Mouse (Mus musculus): ENCODE results near the gene Zfp599. TPM values are rescaled to one million over a fixed set of nuclear protein-coding genes. Genes with fewer than 3 reads are reported as not detected.

Gene Zfp599
- total and polyA plus RNA-seq, 3 experiments, result 2.1 to 2.3 (median 2.2) TPM

DNA sequence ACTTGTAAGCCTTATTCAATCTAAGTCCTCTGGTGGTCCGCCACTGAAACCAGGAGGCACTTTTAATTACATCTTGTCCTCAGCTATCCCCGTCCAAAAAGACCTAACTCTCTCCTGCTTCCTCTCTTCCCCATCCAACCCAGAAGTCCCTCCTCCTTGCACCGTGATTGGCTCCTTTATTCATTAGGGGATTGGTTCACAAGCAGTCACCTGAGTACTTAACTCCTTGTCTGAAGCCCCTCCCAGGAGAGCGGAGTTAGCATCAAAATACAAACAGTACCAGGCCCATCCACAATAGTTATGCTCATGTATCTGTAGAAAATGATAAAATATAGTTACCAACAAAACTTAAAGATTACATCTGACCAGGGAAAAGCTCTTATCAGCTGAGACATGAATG lies 19.7 kb downstream of the Zfp599 start:
- Histone ChIP-seq H3K9ac (ENCODE audit: insufficient read depth, low read depth) (no peak overlapping the region), H3K4me3 (replicated peaks in 1 of 3; ENCODE audit: low read depth in 2 of 3, low read length in 2 of 3, poor library complexity in 1 of 3) (no peak overlapping the region), H3K9me3 (replicated peaks; ENCODE audit: low read length) (peaks cover 16% of the 10 kb centered on the region), H3K27ac (ENCODE audit: insufficient read depth, low read depth) (no peak overlapping the region), H3K27me3 (replicated peaks) (no peaks in the 10 kb centered on the region), H3K79me2 (replicated peaks; ENCODE audit: control insufficient read depth, extremely low read depth, insufficient read depth, poor library complexity, severe bottlenecking) (0 out of 2 replicates have a peak, but pooled peaks cover 3% of the 10 kb centered on the region), H3K4me1 (ENCODE audit: control insufficient read depth in 1 of 2, insufficient read depth in 2 of 2) (no peaks in the 10 kb centered on the region), H3K36me3 (replicated peaks in 1 of 2; ENCODE audit: control insufficient read depth in 1 of 2, insufficient read depth in 1 of 2, low read length in 1 of 2) (peaks cover 51 to 86% of the 10 kb centered on the region in 2 experiments), H3K4me2 (ENCODE audit: insufficient read depth, low read depth, poor library complexity, severe bottlenecking) (no peak overlapping the region)
- in situ Hi-C loops (cut with MboI; ENCODE audit: low pct_ligation_motif_present, low pct_unique_long_range_greater_than_20kb, low sequenced_read_pairs) (no loop called here), dilution Hi-C loops (cut with MboI; ENCODE audit: extremely low pct_ligation_motif_present, extremely low pct_unique_long_range_greater_than_20kb, low sequenced_read_pairs) (no loop called here)
- TF ChIP-seq MAFK (IDR thresholded peaks at IDR 0.05; ENCODE audit: insufficient replicate concordance, low read length) (no peak), ZNF384 (IDR thresholded peaks at IDR 0.05; ENCODE audit: low read depth, low read length) (no peak), MAX (IDR thresholded peaks at IDR 0.05; ENCODE audit: low read length) (no peak), PAX5 (IDR thresholded peaks at IDR 0.05; ENCODE audit: low read length) (no peak), MXI1 (IDR thresholded peaks at IDR 0.05; ENCODE audit: low read depth, low read length) (no peak), MYC (IDR thresholded peaks at IDR 0.05; ENCODE audit: low read depth, low read length) (no peak), KAT2A (IDR thresholded peaks at IDR 0.05; ENCODE audit: insufficient replicate concordance, low read length) (no peak), ZKSCAN1 (IDR thresholded peaks at IDR 0.05; ENCODE audit: borderline replicate concordance, low read depth, low read length) (no peak), SMC3 (IDR thresholded peaks at IDR 0.05; ENCODE audit: low read depth, low read length) (no peak), ELF1 (IDR thresholded peaks at IDR 0.05; ENCODE audit: low read depth, low read length) (no peak), IRF4 (IDR thresholded peaks at IDR 0.05; ENCODE audit: low read depth, low read length) (no peak), GABPA (IDR thresholded peaks at IDR 0.05; ENCODE audit: insufficient replicate concordance, low read depth, low read length) (no peak), ZC3H11A (IDR thresholded peaks at IDR 0.05; ENCODE audit: low read depth, low read length) (no peak), BHLHE40 (IDR thresholded peaks at IDR 0.05; ENCODE audit: low read depth, low read length) (no peak), UBTF (IDR thresholded peaks at IDR 0.05; ENCODE audit: low read depth, low read length) (no peak)
- no peak for DNase-seq (ENCODE audit: extremely low read depth)

DNA sequence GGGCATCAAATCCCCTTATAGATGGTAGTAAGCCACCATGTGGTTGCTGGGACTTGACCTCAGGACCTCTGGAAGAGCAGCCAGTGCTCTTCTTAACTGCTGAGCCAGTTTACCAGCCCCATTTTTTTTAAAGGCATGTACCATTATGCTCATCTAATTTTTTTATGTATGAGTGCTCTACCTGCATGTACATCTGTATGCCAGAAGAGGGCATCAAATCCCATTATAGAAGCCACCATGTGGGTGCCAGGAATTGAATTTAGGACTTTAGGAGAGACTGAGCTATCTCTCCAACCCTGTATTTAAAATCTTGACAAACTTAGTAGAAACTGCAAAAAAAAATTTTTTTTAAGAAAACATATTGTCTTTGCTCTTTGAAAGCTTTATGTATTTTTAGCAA lies 29.1 kb downstream of the Zfp599 start:
- dilution Hi-C loops (cut with MboI; ENCODE audit: extremely low pct_ligation_motif_present, extremely low pct_unique_long_range_greater_than_20kb, low sequenced_read_pairs) (no loop called here), in situ Hi-C loops (cut with MboI; ENCODE audit: low pct_ligation_motif_present, low pct_unique_long_range_greater_than_20kb, low sequenced_read_pairs) (no loop called here)
- H3K4me1 ChIP-seq (ENCODE audit: control insufficient read depth in 1 of 2, insufficient read depth in 2 of 2), result no peaks in the 10 kb centered on the region
- no peak overlapping the region for H3K9ac ChIP-seq (ENCODE audit: insufficient read depth, low read depth)
- no peak for TF ChIP-seq IRF4 (IDR thresholded peaks at IDR 0.05; ENCODE audit: low read depth, low read length)
- TF ChIP-seq CTCF (conservative IDR thresholded peaks at IDR 0.05 in 1 of 2, IDR thresholded peaks at IDR 0.05 in 1 of 2; ENCODE audit: low read depth in 2 of 2, low read length in 2 of 2), result peak in 1 of 2 experiments; percentile 58; a peak in 2 of 4 replicates
- no peak for TF ChIP-seq EP300 (IDR thresholded peaks at IDR 0.05; ENCODE audit: low read length)
- peak; percentile 75 for TF ChIP-seq MYC (IDR thresholded peaks at IDR 0.05; ENCODE audit: low read depth, low read length)
- peak; percentile 39; the same call in 1 of the 2 replicates for TF ChIP-seq SMC3 (IDR thresholded peaks at IDR 0.05; ENCODE audit: low read depth, low read length)
- peak; percentile 64 for TF ChIP-seq ZNF384 (IDR thresholded peaks at IDR 0.05; ENCODE audit: low read depth, low read length)
- TF ChIP-seq JUN (IDR thresholded peaks at IDR 0.05; ENCODE audit: insufficient read depth, low read depth, low read length), result no peak
- TF ChIP-seq RAD21 (IDR thresholded peaks at IDR 0.05; ENCODE audit: low read depth, low read length), result peak; percentile 48
- no peak for TF ChIP-seq NRF1 (IDR thresholded peaks at IDR 0.05; ENCODE audit: low read depth, low read length)
- H3K9me3 ChIP-seq (replicated peaks; ENCODE audit: low read length), result no peaks in the 10 kb centered on the region
- no peaks in the 10 kb centered on the region for H3K27me3 ChIP-seq (replicated peaks)
- H3K79me2 ChIP-seq (replicated peaks; ENCODE audit: control insufficient read depth, extremely low read depth, insufficient read depth, poor library complexity, severe bottlenecking), result peaks cover 19% of the 10 kb centered on the region
- H3K4me2 ChIP-seq (ENCODE audit: insufficient read depth, low read depth, poor library complexity, severe bottlenecking), result no peak overlapping the region
- H3K27ac ChIP-seq (ENCODE audit: insufficient read depth, low read depth), result no peak overlapping the region
- peak; percentile 37 for DNase-seq (ENCODE audit: extremely low read depth)
- H3K4me3 ChIP-seq (replicated peaks in 1 of 3; ENCODE audit: low read depth in 2 of 3, low read length in 2 of 3, poor library complexity in 1 of 3), result no peak overlapping the region
- H3K36me3 ChIP-seq (replicated peaks in 1 of 2; ENCODE audit: control insufficient read depth in 1 of 2, insufficient read depth in 1 of 2, low read length in 1 of 2), result peaks cover 8 to 38% of the 10 kb centered on the region in 2 experiments

All from CH12.LX (cell line).